In genomic region chr19:57542506-57542905, GRCm38 (mm10) we compare ENCODE assay signal across 23 mouse cellular contexts.
"Had no signal": no experiment of that assay in that cellular context is flagged by ENCODE, and none has a peak within 500 bp of the region (broad histone marks: within the 10 kb centered on the region; RNA-seq: fewer than 3 reads in every experiment).

No protein-coding gene starts in this region.

- H3K4me1 ChIP-seq: liver, embryonic 15.5 days; lung, embryonic 15.5 days; megakaryocyte, embryonic 14.5 days had no signal

- DNase-seq: kidney, adult 2 months; kidney, postnatal 25 days; layer of hippocampus, adult 9-11 months; liver; lung, adult 18-20 months; lung, postnatal 10 days; lung, postnatal 36 days; thymus, adult 2 months; thymus, postnatal 14 days; thymus, postnatal 4 days had no signal

- H3K27ac ChIP-seq: kidney, postnatal 0 days; limb, embryonic 10.5 days; limb, embryonic 13.5 days; liver, embryonic 12.5 days; liver, embryonic 15.5 days; lung, embryonic 15.5 days; midbrain, embryonic 10.5 days; midbrain, embryonic 13.5 days; neural tube, embryonic 13.5 days; stomach, postnatal 0 days had no signal

- H3K4me3 ChIP-seq: layer of hippocampus, adult 2 months; limb, embryonic 10.5 days; limb, embryonic 13.5 days; liver, embryonic 12.5 days; liver, embryonic 15.5 days; lung, embryonic 15.5 days; megakaryocyte, embryonic 14.5 days; midbrain, embryonic 10.5 days; midbrain, embryonic 13.5 days; myocyte; neural tube, embryonic 13.5 days had no signal
